Mouse (Mus musculus): ENCODE results near the gene Vgll1. TPM values are rescaled to one million over a fixed set of nuclear protein-coding genes. Genes with fewer than 3 reads are reported as not detected.

Vgll1 gene
- polyA plus RNA-seq (2015; fragmentation: Nextera tagmentation; extraction: Ambion mirVana): 0.23 TPM in 1 of 2 replicates, not detected in the other

- H3K36me3 ChIP-seq (ENCODE audit: control insufficient read depth, insufficient read depth, low read length): no peaks in the 10 kb centered on the region
- H3K9me3 ChIP-seq (ENCODE audit: control insufficient read depth, low read length): no peaks in the 10 kb centered on the region
- no peak for ATAC-seq (ENCODE audit: low read depth)
- no peaks in the 10 kb centered on the region for H3K4me1 ChIP-seq (replicated peaks; ENCODE audit: control insufficient read depth, insufficient read depth, low read length)
- H3K27me3 ChIP-seq (ENCODE audit: control insufficient read depth, insufficient read depth, low read depth, low read length): no peaks in the 10 kb centered on the region
- 70% methylated on average over 4 of the region's 4 CpGs for WGBS
- H3K4me3 ChIP-seq (ENCODE audit: low read length): no peak within 1 kb of the TSS
- H3K4me2 ChIP-seq (ENCODE audit: low read depth, low read length): no peak within 1 kb of the TSS
- no peak within 1 kb of the TSS for H3K9ac ChIP-seq (ENCODE audit: low read length)
- no peak within 1 kb of the TSS for H3K27ac ChIP-seq (ENCODE audit: low read length)
Measured at GRCm38 (mm10) chrX:57087806-57088205, at the start of gene Vgll1. Gene Vgll1, plus strand, starts transcription at chrX:57088106.

GRCm38 (mm10) chrX:57042774-57043173, 45.1 kb upstream of the Vgll1 start, which contains the start of gene Brs3:
Gene Brs3, plus strand, starts transcription at chrX:57043074.
- no peaks in the 10 kb centered on the region for H3K27me3 ChIP-seq (ENCODE audit: control insufficient read depth, insufficient read depth, low read depth, low read length)
- no peak within 1 kb of the TSS for H3K9ac ChIP-seq (ENCODE audit: low read length)
- H3K27ac ChIP-seq (ENCODE audit: low read length): no peak within 1 kb of the TSS
- no peaks in the 10 kb centered on the region for H3K9me3 ChIP-seq (ENCODE audit: control insufficient read depth, low read length)
- ATAC-seq (ENCODE audit: low read depth): no peak
- H3K36me3 ChIP-seq (ENCODE audit: control insufficient read depth, insufficient read depth, low read length): no peaks in the 10 kb centered on the region
- no peak within 1 kb of the TSS for H3K4me3 ChIP-seq (ENCODE audit: low read length)
- no peaks in the 10 kb centered on the region for H3K4me1 ChIP-seq (replicated peaks; ENCODE audit: control insufficient read depth, insufficient read depth, low read length)
- no peak within 1 kb of the TSS for H3K4me2 ChIP-seq (ENCODE audit: low read depth, low read length)
- WGBS: 77% methylated on average over 5 of the region's 5 CpGs

- Histone ChIP-seq H3K9me3 (ENCODE audit: control insufficient read depth, low read length) (no peaks in the 10 kb centered on the region), H3K4me3 (ENCODE audit: low read length) (no peak overlapping the region), H3K4me1 (replicated peaks; ENCODE audit: control insufficient read depth, insufficient read depth, low read length) (no peaks in the 10 kb centered on the region), H3K27me3 (ENCODE audit: control insufficient read depth, insufficient read depth, low read depth, low read length) (no peaks in the 10 kb centered on the region), H3K36me3 (ENCODE audit: control insufficient read depth, insufficient read depth, low read length) (no peaks in the 10 kb centered on the region), H3K9ac (ENCODE audit: low read length) (no peak overlapping the region), H3K27ac (ENCODE audit: low read length) (no peak overlapping the region), H3K4me2 (ENCODE audit: low read depth, low read length) (no peak overlapping the region)
- ATAC-seq (ENCODE audit: low read depth): no peak
- WGBS: 76% methylated on average over 6 of the region's 6 CpGs
Measured at GRCm38 (mm10) chrX:57043869-57044268, 44.0 kb upstream of the Vgll1 start.

- no peaks in the 10 kb centered on the region for H3K9me3 ChIP-seq (ENCODE audit: control insufficient read depth, low read length)
- H3K27me3 ChIP-seq (ENCODE audit: control insufficient read depth, insufficient read depth, low read depth, low read length): no peaks in the 10 kb centered on the region
- H3K9ac ChIP-seq (ENCODE audit: low read length): peak overlapping the region; percentile 73
- peak; percentile 64 for ATAC-seq (ENCODE audit: low read depth)
- H3K4me2 ChIP-seq (ENCODE audit: low read depth, low read length): peak overlapping the region; percentile 56
- H3K4me1 ChIP-seq (replicated peaks; ENCODE audit: control insufficient read depth, insufficient read depth, low read length): no peaks in the 10 kb centered on the region
- WGBS: 16% methylated on average over 4 of the region's 4 CpGs
- H3K27ac ChIP-seq (ENCODE audit: low read length): peak overlapping the region; percentile 96
- H3K4me3 ChIP-seq (ENCODE audit: low read length): peak overlapping the region; percentile 64
- no peaks in the 10 kb centered on the region; the same call in 1 of the 2 replicates for H3K36me3 ChIP-seq (ENCODE audit: control insufficient read depth, insufficient read depth, low read length)
Measured at GRCm38 (mm10) chrX:57052848-57053173, 35.1 kb upstream of the Vgll1 start.

GRCm38 (mm10) chrX:57053174-57053992, 34.5 kb upstream of the Vgll1 start, which contains the start of gene Htatsf1:
Gene Htatsf1, plus strand, starts transcription at chrX:57053583.
- H3K9me3 ChIP-seq (ENCODE audit: control insufficient read depth, low read length): no peaks in the 10 kb centered on the region
- peak within 1 kb of the TSS; percentile 60 for H3K4me2 ChIP-seq (ENCODE audit: low read depth, low read length)
- ATAC-seq (ENCODE audit: low read depth): peak; percentile 97
- no peaks in the 10 kb centered on the region for H3K27me3 ChIP-seq (ENCODE audit: control insufficient read depth, insufficient read depth, low read depth, low read length)
- H3K4me3 ChIP-seq (ENCODE audit: low read length): peak within 1 kb of the TSS; percentile 64
- peak within 1 kb of the TSS; percentile 96 for H3K27ac ChIP-seq (ENCODE audit: low read length)
- H3K36me3 ChIP-seq (ENCODE audit: control insufficient read depth, insufficient read depth, low read length): no peaks in the 10 kb centered on the region; the same call in 1 of the 2 replicates
- no peaks in the 10 kb centered on the region for H3K4me1 ChIP-seq (replicated peaks; ENCODE audit: control insufficient read depth, insufficient read depth, low read length)
- 13% methylated on average over 65 of the region's 85 CpGs for WGBS
- H3K9ac ChIP-seq (ENCODE audit: low read length): peak within 1 kb of the TSS; percentile 73

- WGBS: 21% methylated on average over 11 of the region's 11 CpGs
- H3K9me3 ChIP-seq (ENCODE audit: control insufficient read depth, low read length): no peaks in the 10 kb centered on the region
- no peaks in the 10 kb centered on the region for H3K4me1 ChIP-seq (replicated peaks; ENCODE audit: control insufficient read depth, insufficient read depth, low read length)
- H3K27ac ChIP-seq (ENCODE audit: low read length): peak overlapping the region; percentile 39; the same call in 1 of the 2 replicates
- no peaks in the 10 kb centered on the region for H3K27me3 ChIP-seq (ENCODE audit: control insufficient read depth, insufficient read depth, low read depth, low read length)
- H3K4me2 ChIP-seq (ENCODE audit: low read depth, low read length): peak overlapping the region; percentile 60
- peak; percentile 11; the same call in 1 of the 2 replicates for ATAC-seq (ENCODE audit: low read depth)
- H3K4me3 ChIP-seq (ENCODE audit: low read length): peak overlapping the region; percentile 64
- peak overlapping the region; percentile 73 for H3K9ac ChIP-seq (ENCODE audit: low read length)
- H3K36me3 ChIP-seq (ENCODE audit: control insufficient read depth, insufficient read depth, low read length): no peaks in the 10 kb centered on the region; the same call in 1 of the 2 replicates
Measured at GRCm38 (mm10) chrX:57053993-57054385, 33.9 kb upstream of the Vgll1 start.

GRCm38 (mm10) chrX:57081496-57081895, 6.4 kb upstream of the Vgll1 start:
- Histone ChIP-seq H3K4me1 (replicated peaks; ENCODE audit: control insufficient read depth, insufficient read depth, low read length) (no peaks in the 10 kb centered on the region), H3K9me3 (ENCODE audit: control insufficient read depth, low read length) (no peaks in the 10 kb centered on the region), H3K4me3 (ENCODE audit: low read length) (no peak overlapping the region), H3K4me2 (ENCODE audit: low read depth, low read length) (no peak overlapping the region), H3K27ac (ENCODE audit: low read length) (no peak overlapping the region), H3K9ac (ENCODE audit: low read length) (no peak overlapping the region), H3K36me3 (ENCODE audit: control insufficient read depth, insufficient read depth, low read length) (no peaks in the 10 kb centered on the region), H3K27me3 (ENCODE audit: control insufficient read depth, insufficient read depth, low read depth, low read length) (no peaks in the 10 kb centered on the region)
- WGBS: 65% methylated on average over 5 of the region's 5 CpGs
- no peak for ATAC-seq (ENCODE audit: low read depth)

- ATAC-seq (ENCODE audit: low read depth): no peak
- Histone ChIP-seq H3K27ac (ENCODE audit: low read length) (no peak overlapping the region), H3K4me2 (ENCODE audit: low read depth, low read length) (no peak overlapping the region), H3K4me3 (ENCODE audit: low read length) (no peak overlapping the region), H3K9ac (ENCODE audit: low read length) (no peak overlapping the region), H3K9me3 (ENCODE audit: control insufficient read depth, low read length) (no peaks in the 10 kb centered on the region), H3K36me3 (ENCODE audit: control insufficient read depth, insufficient read depth, low read length) (no peaks in the 10 kb centered on the region), H3K4me1 (replicated peaks; ENCODE audit: control insufficient read depth, insufficient read depth, low read length) (no peaks in the 10 kb centered on the region), H3K27me3 (ENCODE audit: control insufficient read depth, insufficient read depth, low read depth, low read length) (no peaks in the 10 kb centered on the region)
- WGBS: 100% methylated on average over 1 of the region's 1 CpGs
Measured at GRCm38 (mm10) chrX:57103415-57103814, 15.5 kb downstream of the Vgll1 start.

GRCm38 (mm10) chrX:57106956-57107355, 19.1 kb downstream of the Vgll1 start:
- Histone ChIP-seq H3K4me3 (ENCODE audit: low read length) (no peak overlapping the region), H3K9me3 (ENCODE audit: control insufficient read depth, low read length) (no peaks in the 10 kb centered on the region), H3K27me3 (ENCODE audit: control insufficient read depth, insufficient read depth, low read depth, low read length) (no peaks in the 10 kb centered on the region), H3K36me3 (ENCODE audit: control insufficient read depth, insufficient read depth, low read length) (no peaks in the 10 kb centered on the region), H3K4me1 (replicated peaks; ENCODE audit: control insufficient read depth, insufficient read depth, low read length) (no peaks in the 10 kb centered on the region), H3K27ac (ENCODE audit: low read length) (no peak overlapping the region), H3K9ac (ENCODE audit: low read length) (no peak overlapping the region), H3K4me2 (ENCODE audit: low read depth, low read length) (no peak overlapping the region)
- WGBS: 84% methylated on average over 3 of the region's 3 CpGs
- ATAC-seq (ENCODE audit: low read depth): no peak

All from lung, embryonic 16.5 days (tissue).